ENCODE assay signal across 8 mouse cellular contexts in the genomic region with DNA sequence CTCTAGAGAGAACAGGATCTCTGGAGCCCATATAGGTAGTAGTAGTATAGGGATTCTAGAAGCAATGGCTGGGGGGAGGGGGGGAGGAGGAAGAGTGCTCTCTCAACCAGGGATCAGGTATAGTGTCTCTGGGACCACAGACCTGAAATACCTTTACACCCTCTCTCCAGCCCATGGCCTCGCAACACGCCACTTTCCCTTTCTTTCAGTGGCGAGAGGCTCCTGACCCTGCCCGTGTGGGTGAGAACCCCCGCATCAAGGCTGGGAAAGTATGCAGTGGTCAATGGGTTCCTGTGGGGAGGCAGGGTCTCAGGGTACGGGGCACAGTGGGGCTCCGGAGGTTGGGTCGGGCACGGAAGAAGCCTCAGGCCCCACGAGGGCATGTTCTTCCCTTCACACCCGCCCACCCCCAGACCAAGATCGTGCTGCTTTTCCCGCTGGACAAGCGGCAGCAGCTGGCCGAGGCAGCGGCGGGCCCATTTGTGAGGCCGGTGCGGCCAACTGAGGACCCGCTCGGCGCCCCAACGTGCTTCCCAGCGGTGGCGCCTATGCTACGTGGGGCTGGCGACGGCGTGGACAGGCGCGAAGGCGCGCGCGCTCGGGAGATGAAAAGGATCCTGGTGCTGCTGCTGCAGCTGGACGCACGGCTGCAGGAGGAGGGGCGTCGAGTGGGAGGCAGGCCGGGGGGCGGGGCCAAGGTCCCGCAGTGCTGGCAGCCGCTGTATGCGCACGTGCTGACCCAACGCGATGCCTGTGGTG. TPM values are rescaled to one million over a fixed set of nuclear protein-coding genes. Genes with fewer than 3 reads are reported as not detected.
DNase-seq lines count a peak whose midpoint lies in the region; ATAC-seq and TF ChIP-seq lines count a peak whose summit lies in the region.

No protein-coding gene starts in this region.

- no peaks in the 10 kb centered on the region for H3K79me2 ChIP-seq in liver, adult 2 months (ENCODE audit: control insufficient read depth, insufficient read depth, low read length)
- no peaks in the 10 kb centered on the region for H3K79me2 ChIP-seq in myocyte (ENCODE audit: control insufficient read depth, insufficient read depth)

- H3K4me1 ChIP-seq in hindbrain, embryonic 16.5 days (ENCODE audit: control insufficient read depth, insufficient read depth, low read depth, low read length), result peaks cover 23% of the 10 kb centered on the region
- peaks cover 5% of the 10 kb centered on the region for H3K4me1 ChIP-seq in liver, adult 2 months (ENCODE audit: control insufficient read depth, insufficient read depth, low read length)
- peaks cover 10% of the 10 kb centered on the region; the same call in 1 of the 2 replicates for H3K4me1 ChIP-seq in stomach, embryonic 16.5 days (ENCODE audit: control insufficient read depth, insufficient read depth, low read length)

- H3K9ac ChIP-seq in hindbrain, embryonic 16.5 days (ENCODE audit: low read depth, low read length), result peak overlapping the region; percentile 75
- peak overlapping the region; percentile 47 for H3K9ac ChIP-seq in liver, adult 2 months (ENCODE audit: low read depth, low read length)
- peak overlapping the region; percentile 64 for H3K9ac ChIP-seq in stomach, embryonic 16.5 days (ENCODE audit: low read length)

- H3K27me3 ChIP-seq in hindbrain, embryonic 16.5 days (replicated peaks; ENCODE audit: control insufficient read depth, insufficient read depth, low read length), result no peaks in the 10 kb centered on the region; the same call in 1 of the 2 replicates
- peaks cover 9% of the 10 kb centered on the region for H3K27me3 ChIP-seq in liver, adult 2 months (ENCODE audit: control insufficient read depth, insufficient read depth, low read length)
- H3K27me3 ChIP-seq in myocyte (ENCODE audit: control insufficient read depth, insufficient read depth, insufficient read length), result no peaks in the 10 kb centered on the region
- H3K27me3 ChIP-seq in stomach, embryonic 16.5 days (ENCODE audit: control insufficient read depth, insufficient read depth, low read length), result peaks cover 20% of the 10 kb centered on the region

- TF ChIP-seq CTCF in gastrocnemius, adult 2 months (IDR thresholded peaks at IDR 0.05), result no peak
- TF ChIP-seq CTCF in liver, adult 2 months (IDR thresholded peaks at IDR 0.05; ENCODE audit: low read depth, low read length), result no peak

- H3K27ac ChIP-seq in gastrocnemius, adult 2 months, result no peak overlapping the region; the same call in 1 of the 2 replicates
- no peak overlapping the region for H3K27ac ChIP-seq in hindbrain, embryonic 16.5 days (ENCODE audit: low read depth, low read length)
- no peak overlapping the region for H3K27ac ChIP-seq in liver, adult 2 months (replicated peaks; ENCODE audit: insufficient read depth, low read depth, low read length)
- H3K27ac ChIP-seq in stomach, embryonic 16.5 days (ENCODE audit: low read length), result no peak overlapping the region

- peak overlapping the region; percentile 70 for H3K4me3 ChIP-seq in gastrocnemius, adult 2 months
- peak overlapping the region; percentile 50 for H3K4me3 ChIP-seq in hindbrain, embryonic 16.5 days (ENCODE audit: low read length)
- H3K4me3 ChIP-seq in liver, adult 2 months (ENCODE audit: insufficient read depth, low read depth, low read length), result peak overlapping the region; percentile 49; the same call in 1 of the 2 replicates
- H3K4me3 ChIP-seq in myocyte, result peak overlapping the region; percentile 40
- H3K4me3 ChIP-seq in stomach, embryonic 16.5 days (replicated peaks; ENCODE audit: low read length), result peak overlapping the region; percentile 45

- H3K9me3 ChIP-seq in hindbrain, embryonic 16.5 days (ENCODE audit: control insufficient read depth, low read length), result no peaks in the 10 kb centered on the region
- no peaks in the 10 kb centered on the region for H3K9me3 ChIP-seq in stomach, embryonic 16.5 days (replicated peaks; ENCODE audit: control insufficient read depth, low read length)

- H3K4me2 ChIP-seq in hindbrain, embryonic 16.5 days (ENCODE audit: low read length), result peak overlapping the region; percentile 88
- peak overlapping the region; percentile 77 for H3K4me2 ChIP-seq in myocyte (ENCODE audit: low read depth)
- H3K4me2 ChIP-seq in stomach, embryonic 16.5 days (ENCODE audit: low read depth, low read length), result peak overlapping the region; percentile 63

- peak overlapping the region; percentile 2 for H3ac ChIP-seq in myocyte (ENCODE audit: control insufficient read depth, insufficient read length)

- DNase-seq in CD4-positive, CD25-positive, alpha-beta regulatory T cell, adult 2 months (ENCODE audit: low read depth, low spot score), result peak; percentile 61
- peak; percentile 26 to 59 for DNase-seq in cerebellum, postnatal 25 days
- DNase-seq in gastrocnemius, adult 2 months, result peak; percentile 81
- DNase-seq in liver, adult 2 months (ENCODE audit: extremely low read depth, low read depth, low spot score), result peak; percentile 20

- 0 out of 2 replicates have a peak, but pooled peaks cover 2% of the 10 kb centered on the region for H3K36me3 ChIP-seq in hindbrain, embryonic 16.5 days (ENCODE audit: control insufficient read depth, insufficient read depth, low read length)
- H3K36me3 ChIP-seq in liver, adult 2 months (ENCODE audit: control insufficient read depth, insufficient read depth, low read length), result no peaks in the 10 kb centered on the region
- H3K36me3 ChIP-seq in myocyte (ENCODE audit: control insufficient read depth, insufficient read depth), result no peaks in the 10 kb centered on the region
- no peaks in the 10 kb centered on the region for H3K36me3 ChIP-seq in stomach, embryonic 16.5 days (ENCODE audit: control insufficient read depth, insufficient read depth, low read length)

- intact Hi-C loops in gastrocnemius, adult 2 months (cut with DNase I), result no loop called here

- TF ChIP-seq POLR2A in liver, adult 2 months (IDR thresholded peaks at IDR 0.05; ENCODE audit: extremely low read depth, insufficient read depth, low read length), result no peak
- peak; percentile 64 for TF ChIP-seq POLR2A in myocyte (IDR thresholded peaks at IDR 0.05; ENCODE audit: insufficient read length, low read depth)

- no peak for ATAC-seq in CD4-positive, CD25-positive, alpha-beta regulatory T cell, adult 4 months
- peak; percentile 76 for ATAC-seq in hindbrain, embryonic 16.5 days
- peak; percentile 81 for ATAC-seq in stomach, embryonic 16.5 days (ENCODE audit: insufficient read depth, low FRiP score)

- WGBS in hindbrain, embryonic 16.5 days, result 4% methylated on average over 39 of the region's 48 CpGs
- 5% methylated on average over 48 of the region's 48 CpGs for WGBS in liver, adult 2 months
- 3% methylated on average over 46 of the region's 48 CpGs for WGBS in stomach, embryonic 16.5 days

TF ChIP-seq in myocyte, 11 proteins besides CTCF, POLR2A, EP300 and RAD21 (continues in another document):
- TF ChIP-seq MYOG (IDR thresholded peaks at IDR 0.05; ENCODE audit: control insufficient read depth in 1 of 3, insufficient read depth in 1 of 3, insufficient read length in 2 of 3, low read depth in 2 of 3) (peak in 2 of 3 experiments; percentile 20 to 26), REST (IDR thresholded peaks at IDR 0.05; ENCODE audit: insufficient read depth, insufficient read length) (no peak), TCF3 (IDR thresholded peaks at IDR 0.05; ENCODE audit: insufficient read length, low read depth) (no peak)

RNA-seq across cellular contexts. Expression of a gene that starts 2.3 kb away (rescaled TPM):
- polyA plus RNA-seq in CD4-positive, CD25-positive, alpha-beta regulatory T cell, adult 4 months (2017; shearing (Covaris generic)), result not detected
- total RNA-seq in gastrocnemius, adult 2 months (2021), result not detected
- polyA plus RNA-seq in hindbrain, embryonic 16.5 days (2015; fragmentation: Nextera tagmentation; extraction: Ambion mirVana), result 0.47 and 0.50 TPM in 2 replicates
- 0.09 and 0.13 TPM in 2 replicates for total RNA-seq in liver, adult 2 months (2014; rRNA removed)
- not detected in 2 replicates for polyA plus RNA-seq in liver, adult 2 months (2012; rRNA removed)
- polyA plus RNA-seq in myocyte (2012; fragmentation: generic; extraction: Trizol), result 0.17 TPM
- polyA plus RNA-seq in stomach, embryonic 16.5 days (2015; fragmentation: Nextera tagmentation; extraction: Ambion mirVana), result 0.14 TPM in 1 of 2 replicates, not detected in the other

RNA-seq across cellular contexts. Expression of a gene that starts 2.4 kb away (rescaled TPM):
- not detected for polyA plus RNA-seq in CD4-positive, CD25-positive, alpha-beta regulatory T cell, adult 4 months (2017; shearing (Covaris generic))
- not detected for total RNA-seq in gastrocnemius, adult 2 months (2021)
- 2.4 and 2.5 TPM in 2 replicates for polyA plus RNA-seq in hindbrain, embryonic 16.5 days (2015; fragmentation: Nextera tagmentation; extraction: Ambion mirVana)
- total RNA-seq in liver, adult 2 months (2014; rRNA removed), result not detected in 2 replicates
- 0.54 TPM in 2 replicates for polyA plus RNA-seq in liver, adult 2 months (2012; rRNA removed)
- 22.9 TPM for polyA plus RNA-seq in myocyte (2012; fragmentation: generic; extraction: Trizol)
- 0.59 and 1.6 TPM in 2 replicates for polyA plus RNA-seq in stomach, embryonic 16.5 days (2015; fragmentation: Nextera tagmentation; extraction: Ambion mirVana)

RNA-seq across cellular contexts. Expression of a gene that starts 9.4 kb away (rescaled TPM):
- under 1 TPM; 0.30 to 0.47 TPM for polyA plus RNA-seq in CD4-positive, CD25-positive, alpha-beta regulatory T cell, adult 4 months (2017; shearing (Covaris generic))
- under 1 TPM; 0.33 to 0.36 TPM for total RNA-seq in gastrocnemius, adult 2 months (2021)
- polyA plus RNA-seq in hindbrain, embryonic 16.5 days (2015; fragmentation: Nextera tagmentation; extraction: Ambion mirVana), result 21.6 and 25.7 TPM in 2 replicates
- total RNA-seq in liver, adult 2 months (2014; rRNA removed), result 0.09 and 0.13 TPM in 2 replicates
- 0.09 TPM in 1 of 2 replicates, not detected in the other for polyA plus RNA-seq in liver, adult 2 months (2012; rRNA removed)
- polyA plus RNA-seq in myocyte (2012; fragmentation: generic; extraction: Trizol), result 0.12 TPM
- polyA plus RNA-seq in stomach, embryonic 16.5 days (2015; fragmentation: Nextera tagmentation; extraction: Ambion mirVana), result 1.4 and 1.7 TPM in 2 replicates

RNA-seq across cellular contexts. Expression of a gene that starts 20.4 kb away (rescaled TPM):
- polyA plus RNA-seq in CD4-positive, CD25-positive, alpha-beta regulatory T cell, adult 4 months (2017; shearing (Covaris generic)), result 1 to 10 TPM in 1 of 2 experiments, under 1 TPM in 1; 0.42 to 1.5 TPM
- total RNA-seq in gastrocnemius, adult 2 months (2021), result under 1 TPM; 0.28 to 0.64 TPM
- 5.0 and 8.0 TPM in 2 replicates for polyA plus RNA-seq in hindbrain, embryonic 16.5 days (2015; fragmentation: Nextera tagmentation; extraction: Ambion mirVana)
- total RNA-seq in liver, adult 2 months (2014; rRNA removed), result 1.1 and 2.3 TPM in 2 replicates
- 2.4 and 3.8 TPM in 2 replicates for polyA plus RNA-seq in liver, adult 2 months (2012; rRNA removed)
- 11.0 TPM for polyA plus RNA-seq in myocyte (2012; fragmentation: generic; extraction: Trizol)
- 8.1 and 9.3 TPM in 2 replicates for polyA plus RNA-seq in stomach, embryonic 16.5 days (2015; fragmentation: Nextera tagmentation; extraction: Ambion mirVana)

RNA-seq across cellular contexts. Expression of a gene that starts 54.2 kb away (rescaled TPM):
- 10 to 100 TPM; 15.4 to 20.9 TPM for polyA plus RNA-seq in CD4-positive, CD25-positive, alpha-beta regulatory T cell, adult 4 months (2017; shearing (Covaris generic))
- total RNA-seq in gastrocnemius, adult 2 months (2021), result 10 to 100 TPM; 10.1 to 15.8 TPM
- polyA plus RNA-seq in hindbrain, embryonic 16.5 days (2015; fragmentation: Nextera tagmentation; extraction: Ambion mirVana), result 18.7 and 20.6 TPM in 2 replicates
- total RNA-seq in liver, adult 2 months (2014; rRNA removed), result 39.9 and 51.1 TPM in 2 replicates
- polyA plus RNA-seq in liver, adult 2 months (2012; rRNA removed), result 127 and 134 TPM in 2 replicates
- 12.5 TPM for polyA plus RNA-seq in myocyte (2012; fragmentation: generic; extraction: Trizol)
- polyA plus RNA-seq in stomach, embryonic 16.5 days (2015; fragmentation: Nextera tagmentation; extraction: Ambion mirVana), result 32.4 and 35.1 TPM in 2 replicates

Comparison
In these comparisons a context has a peak if more than half of its experiments do, and no peak if none do; other contexts are left out.
1. DNase-seq: peak in every context shown above with its lines; median percentile 81 in gastrocnemius, adult 2 months; 61 in CD4-positive, CD25-positive, alpha-beta regulatory T cell, adult 2 months; 42 in cerebellum, postnatal 25 days; 20 in liver, adult 2 months.